9 mouse cellular contexts compared by ENCODE assay signal in genomic region chr5:30614221-30614620, GRCm38 (mm10). TPM values are rescaled to one million over a fixed set of nuclear protein-coding genes. Genes with fewer than 3 reads are reported as not detected.
DNase-seq lines count a peak whose midpoint lies in the region; ATAC-seq and TF ChIP-seq lines count a peak whose summit lies in the region.
"Had no signal": no experiment of that assay in that cellular context is flagged by ENCODE, and none has a peak within 500 bp of the region (broad histone marks: within the 10 kb centered on the region; RNA-seq: fewer than 3 reads in every experiment).

No protein-coding gene starts in this region.

- no peak overlapping the region for H3K4me3 ChIP-seq in heart, embryonic 14.5 days (ENCODE audit: control insufficient read depth in 1 of 2, insufficient read depth in 1 of 2, low read depth in 1 of 2, low read length in 2 of 2)
- H3K4me3 ChIP-seq in stomach, postnatal 0 days (ENCODE audit: low read depth, low read length), result no peak overlapping the region
- H3K4me3 ChIP-seq: limb, embryonic 12.5 days had no signal

- peak overlapping the region; percentile 31 for H3K4me2 ChIP-seq in heart, embryonic 14.5 days (ENCODE audit: low read length)
- peak overlapping the region; percentile 38 for H3K4me2 ChIP-seq in stomach, postnatal 0 days (replicated peaks; ENCODE audit: low read depth)
- H3K4me2 ChIP-seq: limb, embryonic 12.5 days had no signal

- TF ChIP-seq CTCF in stomach, postnatal 0 days (IDR thresholded peaks at IDR 0.05; ENCODE audit: low read depth), result no peak

- H3K4me1 ChIP-seq in heart, embryonic 14.5 days (ENCODE audit: control insufficient read depth in 2 of 2, insufficient read depth in 2 of 2, low read length in 2 of 2), result peaks cover 43 to 71% of the 10 kb centered on the region in 2 experiments
- peaks cover 17% of the 10 kb centered on the region for H3K4me1 ChIP-seq in stomach, postnatal 0 days (replicated peaks; ENCODE audit: control insufficient read depth, insufficient read depth)

- TF ChIP-seq EP300 in stomach, postnatal 0 days (optimal IDR thresholded peaks at IDR 0.05), result no peak

- H3K27me3 ChIP-seq in heart, embryonic 14.5 days (ENCODE audit: control insufficient read depth, insufficient read depth, low read length), result no peaks in the 10 kb centered on the region
- H3K27me3 ChIP-seq in stomach, postnatal 0 days (ENCODE audit: control insufficient read depth, insufficient read depth, low read length), result no peaks in the 10 kb centered on the region

- DNase-seq in testis, postnatal 10 days (ENCODE audit: low spot score), result peak; percentile 79
- DNase-seq in testis, postnatal 14 days (ENCODE audit: low spot score), result no peak
- DNase-seq in kidney, postnatal 36 days, result peak; percentile 52 to 69
- peak; percentile 81 for DNase-seq in stomach, postnatal 0 days (ENCODE audit: low spot score)
- no peak for DNase-seq in frontal cortex, postnatal 36 days (ENCODE audit: low spot score in 2 of 2)
- no peak for DNase-seq in right cerebral cortex, adult 2 months (ENCODE audit: low spot score in 2 of 2)

- peak overlapping the region; percentile 88 to 89 for H3K27ac ChIP-seq in heart, embryonic 14.5 days (replicated peaks in 1 of 2; ENCODE audit: control insufficient read depth in 1 of 2, insufficient read depth in 1 of 2, low read depth in 2 of 2, low read length in 2 of 2)
- H3K27ac ChIP-seq in stomach, postnatal 0 days (replicated peaks), result peak overlapping the region; percentile 91
- H3K27ac ChIP-seq: limb, embryonic 12.5 days had no signal

- WGBS in heart, embryonic 14.5 days, result 6% methylated on average over 1 of the region's 1 CpGs
- 8% methylated on average over 1 of the region's 1 CpGs for WGBS in stomach, postnatal 0 days

- peak; percentile 72 for ATAC-seq in heart, embryonic 14.5 days (ENCODE audit: insufficient number of reproducible peaks, insufficient read depth, low FRiP score, low read depth)
- ATAC-seq in stomach, postnatal 0 days (ENCODE audit: low FRiP score, low TSS enrichment), result peak; percentile 21; the same call in 1 of the 2 replicates
- no peak for ATAC-seq in frontal cortex, adult (ENCODE audit: low TSS enrichment)

- H3K36me3 ChIP-seq in heart, embryonic 14.5 days (ENCODE audit: control insufficient read depth, insufficient read depth, low read length), result no peaks in the 10 kb centered on the region
- H3K36me3 ChIP-seq in stomach, postnatal 0 days (ENCODE audit: control insufficient read depth, insufficient read depth, low read length), result no peaks in the 10 kb centered on the region
- H3K36me3 ChIP-seq: limb, embryonic 12.5 days had no signal

- peak overlapping the region; percentile 38 for H3K9ac ChIP-seq in heart, embryonic 14.5 days (ENCODE audit: low read length)
- H3K9ac ChIP-seq in stomach, postnatal 0 days (ENCODE audit: low read length), result peak overlapping the region; percentile 27; the same call in 1 of the 2 replicates
- H3K9ac ChIP-seq: limb, embryonic 12.5 days had no signal

- no peaks in the 10 kb centered on the region for H3K9me3 ChIP-seq in heart, embryonic 14.5 days (ENCODE audit: control insufficient read depth, low read length)
- H3K9me3 ChIP-seq in stomach, postnatal 0 days (ENCODE audit: control insufficient read depth, low read length), result no peaks in the 10 kb centered on the region
- H3K9me3 ChIP-seq: limb, embryonic 12.5 days had no signal

RNA-seq across cellular contexts. Expression of gene Kcnk3, which starts 26.3 kb away (rescaled TPM):
- polyA plus RNA-seq in heart, embryonic 14.5 days (2014; fragmentation: Nextera tagmentation; extraction: Ambion mirVana), result 30.2 and 40.3 TPM in 2 replicates
- polyA plus RNA-seq in stomach, postnatal 0 days (2015; fragmentation: Nextera tagmentation; extraction: Ambion mirVana), result 11.1 and 13.8 TPM in 2 replicates

RNA-seq across cellular contexts. Expression of gene Slc35f6, which starts 33.5 kb away (rescaled TPM):
- polyA plus RNA-seq in heart, embryonic 14.5 days (2014; fragmentation: Nextera tagmentation; extraction: Ambion mirVana), result 27.3 and 29.6 TPM in 2 replicates
- 30.6 and 35.6 TPM in 2 replicates for polyA plus RNA-seq in stomach, postnatal 0 days (2015; fragmentation: Nextera tagmentation; extraction: Ambion mirVana)

RNA-seq across cellular contexts. Expression of gene Cenpa, which starts 52.4 kb away (rescaled TPM):
- 268 and 290 TPM in 2 replicates for polyA plus RNA-seq in heart, embryonic 14.5 days (2014; fragmentation: Nextera tagmentation; extraction: Ambion mirVana)
- polyA plus RNA-seq in stomach, postnatal 0 days (2015; fragmentation: Nextera tagmentation; extraction: Ambion mirVana), result 58.1 and 79.9 TPM in 2 replicates

Comparison
In these comparisons a context has a peak if more than half of its experiments do, and no peak if none do; other contexts are left out.
1. DNase-seq: peak in testis, postnatal 10 days (single experiment), kidney, postnatal 36 days (2 of 2) and stomach, postnatal 0 days (single experiment); none in testis, postnatal 14 days (single experiment), frontal cortex, postnatal 36 days (0 of 2) and right cerebral cortex, adult 2 months (0 of 2).